ENCODE assay signal across 22 mouse cellular contexts in genomic region chr14:75512946-75513345, GRCm38 (mm10). TPM values are rescaled to one million over a fixed set of nuclear protein-coding genes. Genes with fewer than 3 reads are reported as not detected.
A peak's percentile ranks its signal among the peaks of the same experiment; 100 is the strongest.
DNase-seq lines count a peak whose midpoint lies in the region; ATAC-seq and TF ChIP-seq lines count a peak whose summit lies in the region.
"Had no signal": no experiment of that assay in that cellular context is flagged by ENCODE, and none has a peak within 500 bp of the region (broad histone marks: within the 10 kb centered on the region; RNA-seq: fewer than 3 reads in every experiment).

No protein-coding gene starts in this region.

- 42% methylated on average over 3 of the region's 3 CpGs for WGBS in forebrain, postnatal 0 days
- WGBS in forebrain, embryonic 11.5 days, result 46% methylated on average over 3 of the region's 3 CpGs
- 60% methylated on average over 3 of the region's 3 CpGs for WGBS in neural tube, embryonic 14.5 days
- WGBS in kidney, postnatal 0 days, result 48% methylated on average over 3 of the region's 3 CpGs

- H3K27ac ChIP-seq in forebrain, postnatal 0 days (ENCODE audit: low read depth, low read length), result no peak overlapping the region
- no peak overlapping the region for H3K27ac ChIP-seq in forebrain, embryonic 11.5 days (ENCODE audit: low read depth, low read length)
- no peak overlapping the region for H3K27ac ChIP-seq in neural tube, embryonic 14.5 days (ENCODE audit: low read depth, low read length)
- no peak overlapping the region for H3K27ac ChIP-seq in kidney, postnatal 0 days
- H3K27ac ChIP-seq: embryonic facial prominence, embryonic 15.5 days; hindbrain, embryonic 12.5 days; intestine, embryonic 15.5 days; limb, embryonic 15.5 days; neural tube, embryonic 12.5 days had no signal

- H3K4me3 ChIP-seq in forebrain, postnatal 0 days (ENCODE audit: low read depth, low read length), result no peak overlapping the region
- no peak overlapping the region for H3K4me3 ChIP-seq in forebrain, embryonic 11.5 days (ENCODE audit: low read depth, low read length)
- no peak overlapping the region for H3K4me3 ChIP-seq in neural tube, embryonic 14.5 days (ENCODE audit: low read depth, low read length)
- H3K4me3 ChIP-seq in kidney, postnatal 0 days (replicated peaks; ENCODE audit: low read depth, low read length), result no peak overlapping the region
- H3K4me3 ChIP-seq: embryonic facial prominence, embryonic 15.5 days; hindbrain, embryonic 12.5 days; intestine, embryonic 15.5 days; limb, embryonic 15.5 days; neural tube, embryonic 12.5 days had no signal

- no peaks in the 10 kb centered on the region for H3K9me3 ChIP-seq in forebrain, postnatal 0 days (ENCODE audit: low read length)
- H3K9me3 ChIP-seq in forebrain, embryonic 11.5 days (ENCODE audit: control insufficient read depth, low read length), result no peaks in the 10 kb centered on the region
- no peaks in the 10 kb centered on the region for H3K9me3 ChIP-seq in neural tube, embryonic 14.5 days (ENCODE audit: control insufficient read depth, low read length)
- H3K9me3 ChIP-seq in kidney, postnatal 0 days (replicated peaks; ENCODE audit: low read length), result no peaks in the 10 kb centered on the region
- H3K9me3 ChIP-seq: embryonic facial prominence, embryonic 15.5 days; hindbrain, embryonic 12.5 days; intestine, embryonic 15.5 days; limb, embryonic 15.5 days; neural tube, embryonic 12.5 days had no signal

- 0 out of 2 replicates have a peak, but pooled peaks cover 2% of the 10 kb centered on the region for H3K4me1 ChIP-seq in forebrain, postnatal 0 days (ENCODE audit: insufficient read depth)
- H3K4me1 ChIP-seq in forebrain, embryonic 11.5 days (replicated peaks; ENCODE audit: control insufficient read depth, insufficient read depth, low read length), result peaks cover 11% of the 10 kb centered on the region; the same call in 1 of the 2 replicates
- H3K4me1 ChIP-seq in neural tube, embryonic 14.5 days (ENCODE audit: control insufficient read depth, insufficient read depth, low read length), result peaks cover 11% of the 10 kb centered on the region; the same call in 1 of the 2 replicates
- H3K4me1 ChIP-seq in kidney, postnatal 0 days (replicated peaks; ENCODE audit: insufficient read depth, low read length), result no peaks in the 10 kb centered on the region
- H3K4me1 ChIP-seq: embryonic facial prominence, embryonic 15.5 days; intestine, embryonic 15.5 days; limb, embryonic 15.5 days had no signal

- H3K27me3 ChIP-seq in forebrain, postnatal 0 days (ENCODE audit: insufficient read depth, low read length), result no peaks in the 10 kb centered on the region
- H3K27me3 ChIP-seq in forebrain, embryonic 11.5 days (ENCODE audit: control insufficient read depth, insufficient read depth, low read length), result no peaks in the 10 kb centered on the region
- no peaks in the 10 kb centered on the region for H3K27me3 ChIP-seq in neural tube, embryonic 14.5 days (ENCODE audit: control insufficient read depth, insufficient read depth, low read length)
- no peaks in the 10 kb centered on the region for H3K27me3 ChIP-seq in kidney, postnatal 0 days (ENCODE audit: insufficient read depth, low read length)
- H3K27me3 ChIP-seq: embryonic facial prominence, embryonic 15.5 days; hindbrain, embryonic 12.5 days; intestine, embryonic 15.5 days; limb, embryonic 15.5 days; neural tube, embryonic 12.5 days had no signal

- no peaks in the 10 kb centered on the region for H3K36me3 ChIP-seq in forebrain, postnatal 0 days (ENCODE audit: insufficient read depth)
- no peaks in the 10 kb centered on the region for H3K36me3 ChIP-seq in forebrain, embryonic 11.5 days (ENCODE audit: control insufficient read depth, insufficient read depth, low read length)
- H3K36me3 ChIP-seq in neural tube, embryonic 14.5 days (ENCODE audit: control insufficient read depth, insufficient read depth, low read length), result no peaks in the 10 kb centered on the region
- H3K36me3 ChIP-seq in kidney, postnatal 0 days (ENCODE audit: insufficient read depth, low read length), result no peaks in the 10 kb centered on the region
- H3K36me3 ChIP-seq: embryonic facial prominence, embryonic 15.5 days; hindbrain, embryonic 12.5 days; intestine, embryonic 15.5 days; limb, embryonic 15.5 days; neural tube, embryonic 12.5 days had no signal

- no peak for DNase-seq in forebrain, postnatal 0 days
- no peak for DNase-seq in forebrain, embryonic 11.5 days (ENCODE audit: low spot score)
- no peak for DNase-seq in neural tube, embryonic 10.5 days (ENCODE audit: extremely low spot score, low spot score)
- peak; percentile 21 for DNase-seq in kidney, postnatal 0 days (ENCODE audit: low spot score)
- DNase-seq in yolk sac, embryonic 10.5 days (ENCODE audit: low spot score), result peak; percentile 75
- no peak for DNase-seq in cerebellum, adult 8-10 months
- DNase-seq: adrenal gland, postnatal 14 days; cerebellum, adult 18-20 months; cerebellum, postnatal 36 days; lung, postnatal 10 days; spleen, adult 18-20 months had no signal

- peak; percentile 5; the same call in 1 of the 2 replicates for ATAC-seq in forebrain, postnatal 0 days
- no peak for ATAC-seq in forebrain, embryonic 11.5 days (replicated peaks; ENCODE audit: low FRiP score)
- ATAC-seq in neural tube, embryonic 14.5 days (ENCODE audit: low read depth), result 0 out of 2 replicates have a peak, but pooled peaks have one; percentile 19
- ATAC-seq in kidney, postnatal 0 days (replicated peaks; ENCODE audit: low FRiP score, low read depth), result 0 out of 2 replicates have a peak, but pooled peaks have one; percentile 74
- no peak for ATAC-seq in CD4-positive, CD25-positive, alpha-beta regulatory T cell, adult 4 months
- ATAC-seq: intestine, embryonic 15.5 days had no signal

- H3K9ac ChIP-seq in forebrain, postnatal 0 days, result no peak overlapping the region
- no peak overlapping the region for H3K9ac ChIP-seq in forebrain, embryonic 11.5 days (ENCODE audit: low read length)
- H3K9ac ChIP-seq in neural tube, embryonic 14.5 days (replicated peaks; ENCODE audit: low read depth, low read length), result no peak overlapping the region
- H3K9ac ChIP-seq in kidney, postnatal 0 days (ENCODE audit: low read depth, low read length), result no peak overlapping the region
- H3K9ac ChIP-seq: embryonic facial prominence, embryonic 15.5 days; hindbrain, embryonic 12.5 days; intestine, embryonic 15.5 days; limb, embryonic 15.5 days; neural tube, embryonic 12.5 days had no signal

- no peak for TF ChIP-seq CTCF in forebrain, postnatal 0 days (IDR thresholded peaks at IDR 0.05; ENCODE audit: low read depth)
- no peak for TF ChIP-seq CTCF in kidney, postnatal 0 days (IDR thresholded peaks at IDR 0.05; ENCODE audit: low read depth)

- H3K4me2 ChIP-seq in forebrain, postnatal 0 days (ENCODE audit: low read depth), result no peak overlapping the region
- no peak overlapping the region for H3K4me2 ChIP-seq in forebrain, embryonic 11.5 days (ENCODE audit: low read depth, low read length, severe bottlenecking)
- no peak overlapping the region for H3K4me2 ChIP-seq in neural tube, embryonic 14.5 days (ENCODE audit: low read depth, low read length)
- no peak overlapping the region for H3K4me2 ChIP-seq in kidney, postnatal 0 days (ENCODE audit: low read length)
- H3K4me2 ChIP-seq: embryonic facial prominence, embryonic 15.5 days; hindbrain, embryonic 12.5 days; intestine, embryonic 15.5 days; limb, embryonic 15.5 days; neural tube, embryonic 12.5 days had no signal

RNA-seq across cellular contexts. Expression of gene Siah3, which starts 57.2 kb away (rescaled TPM):
- 4.8 and 6.1 TPM in 2 replicates for total RNA-seq in forebrain, postnatal 0 days (2014; rRNA removed)
- 2.7 and 3.3 TPM in 2 replicates for polyA plus RNA-seq in forebrain, postnatal 0 days (2015; fragmentation: Nextera tagmentation; extraction: Ambion mirVana)
- 5.5 TPM in 2 replicates for polyA plus RNA-seq in forebrain, embryonic 11.5 days (2014; fragmentation: Nextera tagmentation; extraction: Ambion mirVana)
- 11.1 and 11.8 TPM in 2 replicates for polyA plus RNA-seq in neural tube, embryonic 14.5 days (2014; fragmentation: Nextera tagmentation; extraction: Ambion mirVana)
- 0.03 and 0.08 TPM in 2 replicates for polyA plus RNA-seq in kidney, postnatal 0 days (2015; fragmentation: Nextera tagmentation; extraction: Ambion mirVana)
- polyA plus RNA-seq in CD4-positive, CD25-positive, alpha-beta regulatory T cell, adult 4 months (2017; shearing (Covaris generic)), result under 1 TPM in 1 of 2 experiments, not detected in 1; 0.47 TPM
- total RNA-seq: CH12.LX; megakaryocyte, adult 5-6 weeks; monocyte, adult 5-6 weeks had no signal
- polyA plus RNA-seq: heart, embryonic 16.5 days had no signal

Comparison
In these comparisons a context has a peak if more than half of its experiments do, and no peak if none do; other contexts are left out.
1. ATAC-seq: peak in forebrain, postnatal 0 days (single experiment), neural tube, embryonic 14.5 days (single experiment) and kidney, postnatal 0 days (single experiment); none in forebrain, embryonic 11.5 days (single experiment) and CD4-positive, CD25-positive, alpha-beta regulatory T cell, adult 4 months (single experiment).
2. DNase-seq: peak in kidney, postnatal 0 days (single experiment) and yolk sac, embryonic 10.5 days (single experiment); none in forebrain, postnatal 0 days (single experiment), forebrain, embryonic 11.5 days (single experiment), neural tube, embryonic 10.5 days (single experiment) and cerebellum, adult 8-10 months (single experiment).